ENCODE assay signal across 19 mouse cellular contexts in the genomic region with DNA sequence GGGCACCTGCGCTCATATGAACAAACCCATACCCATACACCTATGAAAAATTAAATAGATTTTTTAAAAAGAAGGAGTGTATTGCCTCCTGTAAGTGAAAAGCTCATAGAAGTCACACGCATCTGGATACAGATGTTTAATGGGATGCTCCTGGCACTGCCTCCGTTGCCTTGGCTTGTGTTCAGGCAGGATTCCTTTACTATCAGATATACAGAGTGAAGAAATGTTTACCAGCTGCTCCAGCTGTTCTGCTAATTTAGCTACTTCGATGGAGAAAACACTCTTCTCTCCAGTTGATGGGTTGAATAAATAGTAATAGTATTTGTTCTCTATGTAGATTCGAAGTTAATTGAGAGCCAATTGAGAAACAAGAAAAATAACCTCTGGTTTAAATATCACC. TPM values are rescaled to one million over a fixed set of nuclear protein-coding genes. Genes with fewer than 3 reads are reported as not detected.
DNase-seq lines count a peak whose midpoint lies in the region; ATAC-seq and TF ChIP-seq lines count a peak whose summit lies in the region.
"Had no signal": no experiment of that assay in that cellular context is flagged by ENCODE, and none has a peak within 500 bp of the region (broad histone marks: within the 10 kb centered on the region; RNA-seq: fewer than 3 reads in every experiment).

No protein-coding gene starts in this region.

- no peaks in the 10 kb centered on the region for H3K36me3 ChIP-seq in heart, embryonic 12.5 days
- H3K36me3 ChIP-seq in limb, embryonic 14.5 days (ENCODE audit: control insufficient read depth, insufficient read depth, low read length) = no peaks in the 10 kb centered on the region
- no peaks in the 10 kb centered on the region for H3K36me3 ChIP-seq in limb, embryonic 10.5 days
- no peaks in the 10 kb centered on the region for H3K36me3 ChIP-seq in lung, postnatal 0 days (ENCODE audit: insufficient read depth, low read length)
- no peaks in the 10 kb centered on the region for H3K36me3 ChIP-seq in forebrain, embryonic 10.5 days (replicated peaks)
- H3K36me3 ChIP-seq: embryonic facial prominence, embryonic 12.5 days; heart, embryonic 13.5 days; hindbrain, embryonic 15.5 days had no signal

- no peak for TF ChIP-seq CTCF in lung, postnatal 0 days (IDR thresholded peaks at IDR 0.05)

- no peak overlapping the region for H3K27ac ChIP-seq in heart, embryonic 12.5 days (ENCODE audit: poor library complexity, severe bottlenecking)
- H3K27ac ChIP-seq in limb, embryonic 14.5 days (replicated peaks; ENCODE audit: low read depth, low read length) = no peak overlapping the region
- H3K27ac ChIP-seq in limb, embryonic 10.5 days = no peak overlapping the region
- H3K27ac ChIP-seq in lung, postnatal 0 days (ENCODE audit: low read length) = 0 out of 2 replicates have a peak overlapping the region, but pooled peaks have one; percentile 14
- no peak overlapping the region for H3K27ac ChIP-seq in forebrain, embryonic 10.5 days
- H3K27ac ChIP-seq: embryonic facial prominence, embryonic 12.5 days; forebrain, embryonic 13.5 days; heart, embryonic 13.5 days; hindbrain, embryonic 15.5 days had no signal

- peaks cover 19% of the 10 kb centered on the region for H3K4me1 ChIP-seq in heart, embryonic 12.5 days (replicated peaks)
- peaks cover 26% of the 10 kb centered on the region for H3K4me1 ChIP-seq in limb, embryonic 14.5 days (ENCODE audit: control insufficient read depth, insufficient read depth, low read length)
- peaks cover 19% of the 10 kb centered on the region for H3K4me1 ChIP-seq in limb, embryonic 10.5 days
- no peaks in the 10 kb centered on the region for H3K4me1 ChIP-seq in lung, postnatal 0 days (ENCODE audit: insufficient read depth, low read depth, low read length)
- no peaks in the 10 kb centered on the region for H3K4me1 ChIP-seq in forebrain, embryonic 10.5 days
- H3K4me1 ChIP-seq: forebrain, embryonic 13.5 days; hindbrain, embryonic 15.5 days had no signal

- H3K27me3 ChIP-seq in heart, embryonic 12.5 days (replicated peaks) = no peaks in the 10 kb centered on the region
- H3K27me3 ChIP-seq in limb, embryonic 14.5 days (ENCODE audit: control insufficient read depth, insufficient read depth, low read length) = no peaks in the 10 kb centered on the region
- no peaks in the 10 kb centered on the region for H3K27me3 ChIP-seq in limb, embryonic 10.5 days (ENCODE audit: low read depth, poor library complexity, severe bottlenecking)
- no peaks in the 10 kb centered on the region for H3K27me3 ChIP-seq in lung, postnatal 0 days (replicated peaks; ENCODE audit: insufficient read depth, low read length)
- no peaks in the 10 kb centered on the region for H3K27me3 ChIP-seq in forebrain, embryonic 10.5 days (ENCODE audit: poor library complexity, severe bottlenecking)
- H3K27me3 ChIP-seq: embryonic facial prominence, embryonic 12.5 days; forebrain, embryonic 13.5 days; heart, embryonic 13.5 days; hindbrain, embryonic 15.5 days had no signal

- no peak overlapping the region for H3K4me3 ChIP-seq in heart, embryonic 12.5 days
- H3K4me3 ChIP-seq in limb, embryonic 14.5 days (replicated peaks; ENCODE audit: low read length) = no peak overlapping the region
- H3K4me3 ChIP-seq in limb, embryonic 10.5 days = no peak overlapping the region
- no peak overlapping the region for H3K4me3 ChIP-seq in lung, postnatal 0 days (ENCODE audit: low read depth, low read length)
- no peak overlapping the region for H3K4me3 ChIP-seq in forebrain, embryonic 10.5 days
- H3K4me3 ChIP-seq: embryonic facial prominence, embryonic 12.5 days; forebrain, embryonic 13.5 days; heart, embryonic 13.5 days; hindbrain, embryonic 15.5 days had no signal

- no peak for TF ChIP-seq POLR2A in limb, embryonic 14.5 days (IDR thresholded peaks at IDR 0.05; ENCODE audit: borderline replicate concordance, extremely low read depth, insufficient read depth, insufficient read length)

- no peak for ATAC-seq in heart, embryonic 12.5 days (ENCODE audit: insufficient number of reproducible peaks, low FRiP score)
- ATAC-seq in limb, embryonic 14.5 days (ENCODE audit: low FRiP score, low read depth) = no peak
- peak; percentile 44; the same call in 1 of the 2 replicates for ATAC-seq in lung, postnatal 0 days
- ATAC-seq: forebrain, embryonic 13.5 days; forebrain, postnatal 0 days had no signal

- no peak overlapping the region for H3K4me2 ChIP-seq in heart, embryonic 12.5 days
- H3K4me2 ChIP-seq in limb, embryonic 14.5 days (replicated peaks; ENCODE audit: low read depth, low read length, severe bottlenecking) = no peak overlapping the region
- H3K4me2 ChIP-seq in lung, postnatal 0 days (replicated peaks; ENCODE audit: low read depth, low read length) = no peak overlapping the region
- H3K4me2 ChIP-seq: embryonic facial prominence, embryonic 12.5 days; forebrain, embryonic 13.5 days; heart, embryonic 13.5 days; hindbrain, embryonic 15.5 days had no signal

- TF ChIP-seq EP300 in lung, postnatal 0 days (IDR thresholded peaks at IDR 0.05) = peak; percentile 29; the same call in 1 of the 2 replicates

- intact Hi-C loops in heart, postnatal 10 days (cut with DNase I) = no loop called here

- 78% methylated on average over 5 of the region's 5 CpGs for WGBS in heart, embryonic 12.5 days
- 66% methylated on average over 5 of the region's 5 CpGs for WGBS in limb, embryonic 14.5 days
- WGBS in limb, embryonic 10.5 days = 93% methylated on average over 5 of the region's 5 CpGs
- 53% methylated on average over 5 of the region's 5 CpGs for WGBS in lung, postnatal 0 days
- 91% methylated on average over 5 of the region's 5 CpGs for WGBS in forebrain, embryonic 10.5 days

- no peaks in the 10 kb centered on the region for H3K9me3 ChIP-seq in heart, embryonic 12.5 days (replicated peaks)
- H3K9me3 ChIP-seq in limb, embryonic 14.5 days (ENCODE audit: control insufficient read depth, low read length) = no peaks in the 10 kb centered on the region
- no peaks in the 10 kb centered on the region for H3K9me3 ChIP-seq in limb, embryonic 10.5 days (replicated peaks)
- H3K9me3 ChIP-seq in lung, postnatal 0 days (ENCODE audit: low read length) = no peaks in the 10 kb centered on the region
- no peaks in the 10 kb centered on the region for H3K9me3 ChIP-seq in forebrain, embryonic 10.5 days
- H3K9me3 ChIP-seq: embryonic facial prominence, embryonic 12.5 days; forebrain, embryonic 13.5 days; heart, embryonic 13.5 days; hindbrain, embryonic 15.5 days had no signal

- peak; percentile 37 to 54 for DNase-seq in heart, postnatal 10 days
- peak; percentile 67 for DNase-seq in limb, embryonic 14.5 days (ENCODE audit: low spot score)
- no peak for DNase-seq in limb, embryonic 10.5 days (ENCODE audit: low spot score)
- peak; percentile 61 for DNase-seq in lung, postnatal 0 days (ENCODE audit: low spot score)
- DNase-seq in lung, postnatal 36 days = no peak
- DNase-seq in lung, postnatal 4 days = peak; percentile 41 to 77
- no peak for DNase-seq in forebrain, embryonic 10.5 days (ENCODE audit: extremely low spot score, low spot score)
- DNase-seq: adrenal gland, postnatal 10 days; cerebellum, adult 11 months; cerebellum, adult 8-10 months; cerebellum, postnatal 14 days; embryo, embryonic 11 days; forebrain, postnatal 0 days; gastrocnemius, postnatal 14 days had no signal

- H3K9ac ChIP-seq in heart, embryonic 12.5 days = no peak overlapping the region
- no peak overlapping the region for H3K9ac ChIP-seq in limb, embryonic 14.5 days (ENCODE audit: low read depth, low read length, severe bottlenecking)
- no peak overlapping the region for H3K9ac ChIP-seq in lung, postnatal 0 days (replicated peaks; ENCODE audit: low read depth)
- H3K9ac ChIP-seq: embryonic facial prominence, embryonic 12.5 days; forebrain, embryonic 13.5 days; forebrain, postnatal 0 days; heart, embryonic 13.5 days; hindbrain, embryonic 15.5 days had no signal

RNA-seq across cellular contexts. Expression of gene Fn1, which starts 33.8 kb away (rescaled TPM):
- 100 to 1,000 TPM; 342 to 377 TPM for total RNA-seq in heart, postnatal 10 days (2021)
- polyA plus RNA-seq in heart, embryonic 12.5 days (2016; fragmentation: Nextera tagmentation; extraction: Ambion mirVana) = 415 and 447 TPM in 2 replicates
- 628 and 639 TPM in 2 replicates for polyA plus RNA-seq in limb, embryonic 14.5 days (2012; rRNA removed)
- 232 and 252 TPM in 2 replicates for polyA plus RNA-seq in limb, embryonic 14.5 days (2014; fragmentation: Nextera tagmentation; extraction: Ambion mirVana)
- 129 and 191 TPM in 2 replicates for polyA plus RNA-seq in limb, embryonic 10.5 days (2016; fragmentation: Nextera tagmentation; extraction: Ambion mirVana)
- 250 and 295 TPM in 2 replicates for polyA plus RNA-seq in lung, postnatal 0 days (2015; fragmentation: Nextera tagmentation; extraction: Ambion mirVana)
- polyA plus RNA-seq in forebrain, embryonic 10.5 days (2016; fragmentation: Nextera tagmentation; extraction: Ambion mirVana) = 94.7 and 94.9 TPM in 2 replicates

Comparison
In these comparisons a context has a peak if more than half of its experiments do, and no peak if none do; other contexts are left out.
1. DNase-seq: peak in heart, postnatal 10 days (2 of 2), limb, embryonic 14.5 days (single experiment), lung, postnatal 0 days (single experiment) and lung, postnatal 4 days (2 of 2); none in limb, embryonic 10.5 days (single experiment), lung, postnatal 36 days (single experiment) and forebrain, embryonic 10.5 days (single experiment).